Mouse (Mus musculus) MEL (cell line): ENCODE results near the gene Napa. TPM values are rescaled to one million over a fixed set of nuclear protein-coding genes. Genes with fewer than 3 reads are reported as not detected.

Experiments used
- DNase-seq: peaks from one replicate; pipeline ENCODE4 v3.0.0; 2011; ENCODE audit warnings: low read depth, low spot score
- H3K27ac ChIP-seq: 2 replicates; pipeline ENCODE4 v1.5.1; 2012; ENCODE audit warnings: low read depth, mild to moderate bottlenecking, control low read depth, low read length, moderate library complexity; ENCODE audit not compliant: control insufficient read depth
- H3K27me3 ChIP-seq, 2 experiments: fragments of 150-350 bp in 1 of 2; sonication (generic) in 1 of 2; 2 replicates each; pipeline ENCODE4 v1.6.1; 2012; ENCODE audit warnings: low read length in 2 of 2, mild to moderate bottlenecking in 2 of 2, improper control_type of control experiment in 1 of 2, moderate library complexity in 1 of 2; ENCODE audit not compliant: insufficient read depth in 2 of 2, control insufficient read depth in 1 of 2
- H3K36me3 ChIP-seq, 2 experiments: 2 replicates each; pipeline ENCODE4 v1.6.1; 2012 to 2014; ENCODE audit warnings: low read length in 2 of 2, improper control_type of control experiment in 1 of 2, inconsistent platforms in 1 of 2, mild to moderate bottlenecking in 1 of 2; ENCODE audit not compliant: insufficient read depth in 2 of 2, control insufficient read depth in 1 of 2
- H3K4me1 ChIP-seq, 2 experiments: fragments of 150-350 bp in 1 of 2; sonication (generic) in 1 of 2; 2 replicates each; pipeline ENCODE4 v1.6.1; 2012; ENCODE audit warnings: low read length in 2 of 2, improper control_type of control experiment in 1 of 2, mild to moderate bottlenecking in 1 of 2; ENCODE audit not compliant: insufficient read depth in 2 of 2, control insufficient read depth in 1 of 2
- H3K4me3 ChIP-seq, 2 experiments: fragments of 150-350 bp in 1 of 2; sonication (generic) in 1 of 2; 2 replicates each; pipeline ENCODE4 v1.5.1; 2012; ENCODE audit warnings: low read depth in 2 of 2, low read length in 2 of 2, mild to moderate bottlenecking in 2 of 2, moderate library complexity in 2 of 2, control low read depth in 1 of 2, improper control_type of control experiment in 1 of 2; ENCODE audit not compliant: control insufficient read depth in 1 of 2, insufficient read depth in 1 of 2
- H3K79me2 ChIP-seq: 2 replicates; pipeline ENCODE4 v1.6.1; 2012; ENCODE audit warnings: mild to moderate bottlenecking, low read length, moderate library complexity; ENCODE audit not compliant: control insufficient read depth, poor library complexity, insufficient read depth
- H3K9ac ChIP-seq: 2 replicates; pipeline ENCODE4 v1.6.1; 2012; ENCODE audit warnings: low read depth, mild to moderate bottlenecking, control low read depth, low read length, moderate library complexity; ENCODE audit not compliant: control insufficient read depth, poor library complexity, severe bottlenecking
- H3K9me3 ChIP-seq: fragments of 150-350 bp; sonication (generic); replicated peaks from 2 replicates; pipeline ENCODE4 v1.6.1; 2012; ENCODE audit warnings: mild to moderate bottlenecking, low read length, improper control_type of control experiment, moderate library complexity; ENCODE audit not compliant: insufficient read depth
- BHLHE40 ChIP-seq: IDR thresholded peaks from 2 replicates; pipeline ENCODE4 v1.6.1; 2012; ENCODE audit warnings: low read depth, mild to moderate bottlenecking, inconsistent platforms, low read length, improper control_type of control experiment, borderline replicate concordance
- CHD2 ChIP-seq: IDR thresholded peaks from 2 replicates; pipeline ENCODE4 v1.6.1; 2011; ENCODE audit warnings: low read length, improper control_type of control experiment
- CTCF ChIP-seq, 3 experiments: IDR thresholded peaks in 2 of 3; conservative IDR thresholded peaks in 1 of 3; 2 replicates each; pipeline ENCODE4 v1.5.1; 2011 to 2012; ENCODE audit warnings: low read length in 3 of 3, low read depth in 2 of 3, mild to moderate bottlenecking in 2 of 3, improper control_type of control experiment in 1 of 3, inconsistent platforms in 1 of 3, mixed read lengths in 1 of 3, moderate library complexity in 1 of 3; ENCODE audit not compliant: control insufficient read depth in 1 of 3, insufficient read depth in 1 of 3, poor library complexity in 1 of 3, severe bottlenecking in 1 of 3
- EP300 ChIP-seq, 2 experiments: IDR thresholded peaks; 2 replicates each; pipeline ENCODE4 v1.6.1; 2011; ENCODE audit warnings: improper control_type of control experiment in 2 of 2, low read length in 2 of 2, low read depth in 1 of 2, mild to moderate bottlenecking in 1 of 2
- ETS1 ChIP-seq: IDR thresholded peaks from 2 replicates; pipeline ENCODE4 v1.6.1; 2012; ENCODE audit warnings: low read depth, mild to moderate bottlenecking, inconsistent platforms, low read length, improper control_type of control experiment, moderate library complexity
- GABPA ChIP-seq: IDR thresholded peaks from 2 replicates; pipeline ENCODE4 v1.6.1; 2012; ENCODE audit warnings: low read depth, mild to moderate bottlenecking, inconsistent platforms, low read length, improper control_type of control experiment, moderate library complexity
- GATA1 ChIP-seq: IDR thresholded peaks from 2 replicates; pipeline ENCODE4 v1.6.1; 2011; ENCODE audit warnings: low read depth, low read length, improper control_type of control experiment
- JUND ChIP-seq: IDR thresholded peaks from 2 replicates; pipeline ENCODE4 v1.6.1; 2011; ENCODE audit warnings: low read depth, mild to moderate bottlenecking, improper control_type of control experiment, low read length
- KAT2A ChIP-seq: conservative IDR thresholded peaks from 2 replicates; pipeline ENCODE4 v1.6.1; 2012; ENCODE audit warnings: low read depth, low read length, improper control_type of control experiment, inconsistent platforms
- MAFK ChIP-seq: IDR thresholded peaks from 2 replicates; pipeline ENCODE4 v1.6.1; 2011; ENCODE audit warnings: low read depth, mild to moderate bottlenecking, low read length, improper control_type of control experiment, borderline replicate concordance
- MAX ChIP-seq: IDR thresholded peaks from 2 replicates; pipeline ENCODE4 v1.6.1; 2011; ENCODE audit warnings: low read length, improper control_type of control experiment
- MAZ ChIP-seq: IDR thresholded peaks from 2 replicates; pipeline ENCODE4 v1.6.1; 2012; ENCODE audit warnings: low read depth, mild to moderate bottlenecking, inconsistent platforms, low read length, improper control_type of control experiment
- MEF2A ChIP-seq: IDR thresholded peaks from 2 replicates; pipeline ENCODE4 v1.6.1; 2014; ENCODE audit warnings: low read depth, mild to moderate bottlenecking, inconsistent platforms, low read length, improper control_type of control experiment; ENCODE audit not compliant: poor library complexity, insufficient replicate concordance, severe bottlenecking; ENCODE audit errors: extremely low read depth
- MXI1 ChIP-seq: IDR thresholded peaks from 2 replicates; pipeline ENCODE4 v1.6.1; 2011; ENCODE audit warnings: mild to moderate bottlenecking, low read depth, low read length, improper control_type of control experiment
- MYC ChIP-seq: IDR thresholded peaks from 2 replicates; pipeline ENCODE4 v1.6.1; 2011; ENCODE audit warnings: low read depth, mild to moderate bottlenecking, low read length, improper control_type of control experiment, moderate library complexity
- NRF1 ChIP-seq: IDR thresholded peaks from 2 replicates; pipeline ENCODE4 v1.6.1; 2014; ENCODE audit warnings: low read depth, mild to moderate bottlenecking, inconsistent platforms, low read length, improper control_type of control experiment, moderate library complexity; ENCODE audit not compliant: poor library complexity, insufficient read depth, severe bottlenecking
- POLR2AphosphoS2 ChIP-seq: IDR thresholded peaks from 2 replicates; pipeline ENCODE4 v1.6.1; 2011; ENCODE audit warnings: low read length, improper control_type of control experiment
- POLR2AphosphoS5 ChIP-seq: IDR thresholded peaks from 2 replicates; pipeline ENCODE4 v1.6.1; 2012; ENCODE audit warnings: low read depth, borderline replicate concordance, mild to moderate bottlenecking, inconsistent platforms, low read length, moderate library complexity, mixed read lengths
- RAD21 ChIP-seq: IDR thresholded peaks from 2 replicates; pipeline ENCODE4 v1.6.1; 2011; ENCODE audit warnings: mild to moderate bottlenecking, low read depth, low read length, improper control_type of control experiment
- RCOR1 ChIP-seq: IDR thresholded peaks from 2 replicates; pipeline ENCODE4 v1.6.1; 2012; ENCODE audit warnings: low read depth, mild to moderate bottlenecking, inconsistent platforms, low read length, improper control_type of control experiment
- SIN3A ChIP-seq: IDR thresholded peaks from 2 replicates; pipeline ENCODE4 v1.6.1; 2012; ENCODE audit warnings: low read length, improper control_type of control experiment, inconsistent platforms
- TAL1 ChIP-seq: IDR thresholded peaks from 2 replicates; pipeline ENCODE4 v1.6.1; 2012; ENCODE audit warnings: mild to moderate bottlenecking, inconsistent platforms, low read length, moderate library complexity, mixed read lengths
- ZC3H11A ChIP-seq: IDR thresholded peaks from 2 replicates; pipeline ENCODE4 v1.6.1; 2012; ENCODE audit warnings: low read depth, mild to moderate bottlenecking, inconsistent platforms, low read length, improper control_type of control experiment
- ZKSCAN1 ChIP-seq: IDR thresholded peaks from 2 replicates; pipeline ENCODE4 v1.6.1; 2012; ENCODE audit warnings: low read depth, mild to moderate bottlenecking, inconsistent platforms, low read length, improper control_type of control experiment, moderate library complexity
- ZMIZ1 ChIP-seq: IDR thresholded peaks from 2 replicates; pipeline ENCODE4 v1.6.1; 2012; ENCODE audit warnings: low read depth, mild to moderate bottlenecking, inconsistent platforms, low read length, improper control_type of control experiment, moderate library complexity
- ZNF384 ChIP-seq: IDR thresholded peaks from 2 replicates; pipeline ENCODE4 v1.6.1; 2012; ENCODE audit warnings: low read depth, mild to moderate bottlenecking, inconsistent platforms, low read length, improper control_type of control experiment
- polyA plus RNA-seq, 2 experiments: library from polyadenylated mRNA; stranded (reverse) in 1 of 2; unstranded in 1 of 2; fragments of >175 nt in 1 of 2; fragments of >200 nt in 1 of 2; gene quantifications; 2 replicates each; pipeline versions ENCODE4 v1.2.1 to v1.2.4; 2012; ENCODE audit warnings: low replicate concordance in 2 of 2, low read depth in 1 of 2; ENCODE audit not compliant: insufficient read length in 2 of 2, insufficient read depth in 1 of 2, missing spikeins in 1 of 2
- total RNA-seq: library from RNA; depleted of rRNA; stranded (reverse); fragments of 300-350 nt; gene quantifications from 2 replicates; pipeline ENCODE4 v1.2.3, GENCODE M21; 2012

Gene Napa
- total and polyA plus RNA-seq, 3 experiments: 56.1 to 132 TPM; not detected in 1

DNA sequence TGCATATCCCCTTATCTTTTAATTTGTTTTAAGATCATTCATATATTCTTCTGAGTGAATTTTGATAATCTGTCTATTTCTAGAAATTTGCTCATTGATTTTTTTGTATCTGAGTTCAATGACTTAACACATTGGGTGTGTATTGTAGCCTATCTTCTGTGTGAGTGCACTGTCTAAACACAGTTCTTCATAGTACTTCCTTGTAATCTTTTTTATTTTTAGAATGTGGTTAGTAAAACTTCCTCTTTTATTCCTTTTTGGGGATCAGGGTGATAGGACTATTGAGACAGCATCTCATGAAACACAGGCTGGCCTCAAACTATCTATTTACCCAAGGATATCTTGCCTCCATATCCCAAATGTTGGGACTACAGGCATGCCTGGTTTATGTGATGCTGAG, 27.4 kb upstream of the Napa start:
- Histone ChIP-seq H3K79me2 (no peaks in the 10 kb centered on the region), H3K27ac (no peak overlapping the region), H3K27me3 (peaks cover 3 to 14% of the 10 kb centered on the region in 2 experiments), H3K4me1 (peaks cover 6 to 8% of the 10 kb centered on the region in 2 experiments; a peak in 3 of 4 replicates), H3K36me3 (peaks cover 0 to 14% of the 10 kb centered on the region in 2 experiments; a peak in 2 of 4 replicates), H3K4me3 (no peak overlapping the region), H3K9me3 (no peaks in the 10 kb centered on the region), H3K9ac (no peak overlapping the region)
- DNase-seq: peak; percentile 55
- no peak for TF ChIP-seq POLR2AphosphoS5
- peak; percentile 50 to 64 for TF ChIP-seq EP300 (IDR thresholded peaks at IDR 0.05; ENCODE audit: low read depth in 1 of 2, low read length in 2 of 2)
- no peak for TF ChIP-seq MAZ
- TF ChIP-seq BHLHE40: no peak
- TF ChIP-seq MEF2A: peak; percentile 95
- no peak for TF ChIP-seq NRF1
- TF ChIP-seq MAX: no peak
- TF ChIP-seq ZNF384: no peak
- TF ChIP-seq CTCF (IDR thresholded peaks at IDR 0.05 in 2 of 3, conservative IDR thresholded peaks at IDR 0.05 in 1 of 3; ENCODE audit: control insufficient read depth in 1 of 3, insufficient read depth in 1 of 3, low read depth in 2 of 3, low read length in 3 of 3, poor library complexity in 1 of 3, severe bottlenecking in 1 of 3): no peak
- TF ChIP-seq MAFK: peak; percentile 16; the same call in 1 of the 2 replicates
- no peak for TF ChIP-seq KAT2A
- TF ChIP-seq GATA1: peak; percentile 58
- TF ChIP-seq POLR2AphosphoS2: no peak
- 0 out of 2 replicates have a peak, but pooled peaks have one; percentile 60 for TF ChIP-seq RCOR1
- TF ChIP-seq ETS1: peak; percentile 67
- TF ChIP-seq SIN3A: peak; percentile 43; the same call in 1 of the 2 replicates
- no peak for TF ChIP-seq ZMIZ1
- TF ChIP-seq GABPA: no peak
- TF ChIP-seq ZC3H11A: no peak
- TF ChIP-seq MXI1: no peak

DNA sequence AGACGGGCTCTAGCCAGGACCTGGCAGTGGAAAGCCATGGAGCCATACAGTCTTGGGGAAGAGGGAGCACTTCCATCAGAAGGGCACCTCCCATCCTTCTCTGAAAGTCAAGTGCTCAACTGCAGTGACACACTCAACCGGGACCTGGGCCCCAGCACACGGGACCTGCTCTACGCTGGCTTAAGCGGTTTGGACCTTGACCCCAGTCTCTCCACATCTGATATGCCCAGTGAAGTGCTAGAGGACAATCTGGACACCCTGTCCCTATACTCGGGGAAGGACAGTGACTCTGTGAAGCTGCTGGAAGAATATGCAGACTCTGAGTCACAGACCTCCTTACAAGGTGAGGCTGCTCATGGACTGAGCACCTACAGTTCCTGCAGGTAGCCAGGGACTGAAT, 26.4 kb upstream of the Napa start:
- H3K27ac ChIP-seq: no peak overlapping the region
- H3K9ac ChIP-seq: no peak overlapping the region

More for the DNA sequence above, 26.4 kb upstream of the Napa start:
- no peaks in the 10 kb centered on the region for H3K9me3 ChIP-seq
- H3K79me2 ChIP-seq: no peaks in the 10 kb centered on the region
- peaks cover 0 to 14% of the 10 kb centered on the region in 2 experiments; a peak in 2 of 4 replicates for H3K36me3 ChIP-seq
- no peak for TF ChIP-seq MYC
- TF ChIP-seq SIN3A: no peak
- TF ChIP-seq CHD2: no peak
- TF ChIP-seq JUND: no peak
- TF ChIP-seq RAD21: no peak
- TF ChIP-seq ZKSCAN1: no peak
- no peak for TF ChIP-seq MAZ
- TF ChIP-seq MAFK: no peak
- TF ChIP-seq TAL1: no peak
- TF ChIP-seq POLR2AphosphoS5: no peak
- H3K4me1 ChIP-seq: peaks cover 6 to 8% of the 10 kb centered on the region in 2 experiments; a peak in 3 of 4 replicates
- no peak for DNase-seq
- H3K27me3 ChIP-seq: peaks cover 8 to 11% of the 10 kb centered on the region in 2 experiments
- no peak overlapping the region for H3K4me3 ChIP-seq
